Comparison of ENCODE assay signal across 9 mouse cellular contexts in the genomic region with DNA sequence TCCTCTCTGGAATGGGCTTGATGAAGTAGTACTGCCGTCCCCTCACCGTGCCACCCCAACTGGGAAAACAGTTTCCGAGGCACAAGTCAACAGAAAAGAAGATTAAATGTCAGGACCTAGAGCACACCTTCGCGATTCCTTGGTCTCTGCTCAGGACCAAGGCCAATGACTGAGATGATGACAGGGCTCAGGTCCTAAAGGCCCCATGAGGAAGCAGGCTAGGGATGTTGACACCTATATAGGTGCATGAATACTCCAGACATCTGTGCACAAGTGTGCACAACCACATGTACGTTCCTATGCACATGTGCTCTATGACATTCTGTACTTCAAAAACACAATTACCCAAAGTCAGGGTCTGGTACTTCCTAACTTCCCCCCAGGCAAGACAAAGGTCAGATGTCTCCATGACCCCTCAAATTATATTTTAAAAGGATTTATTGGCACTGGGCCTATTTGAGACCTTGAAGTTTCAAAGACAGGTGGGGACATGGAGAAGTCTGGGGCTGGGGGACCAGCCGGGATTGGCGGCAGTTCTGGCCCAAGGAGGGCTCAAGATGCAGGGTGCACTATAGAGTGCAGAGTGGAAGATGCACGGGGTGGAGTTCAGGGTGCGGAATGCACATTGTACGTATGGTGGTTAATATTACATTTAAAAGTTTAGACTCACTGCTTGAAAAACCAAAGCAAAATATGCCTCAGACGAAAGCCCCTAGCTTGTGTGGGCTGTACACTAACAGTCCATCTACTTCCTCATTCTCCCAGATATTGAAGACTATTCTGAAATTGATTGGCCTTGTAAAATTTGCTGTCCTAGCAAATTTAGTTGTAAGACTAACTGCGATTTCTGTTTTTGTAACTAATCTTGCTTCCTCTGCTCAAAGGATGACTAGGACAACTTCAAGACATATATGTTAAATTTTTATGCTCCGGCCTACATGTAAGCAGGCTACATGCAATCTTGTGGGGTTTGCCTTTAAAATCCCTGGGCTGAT. TPM values are rescaled to one million over a fixed set of nuclear protein-coding genes. Genes with fewer than 3 reads are reported as not detected.
DNase-seq lines count a peak whose midpoint lies in the region; ATAC-seq and TF ChIP-seq lines count a peak whose summit lies in the region.
"Had no signal": no experiment of that assay in that cellular context is flagged by ENCODE, and none has a peak within 500 bp of the region (broad histone marks: within the 10 kb centered on the region; RNA-seq: fewer than 3 reads in every experiment).

No protein-coding gene starts in this region.

- TF ChIP-seq CTCF in gastrocnemius, adult 2 months (IDR thresholded peaks at IDR 0.05), result no peak

- 86% methylated on average over 14 of the region's 14 CpGs for WGBS in forebrain, embryonic 10.5 days
- 83% methylated on average over 14 of the region's 14 CpGs for WGBS in liver, embryonic 11.5 days

- peak overlapping the region; percentile 97 for H3K27ac ChIP-seq in gastrocnemius, adult 2 months
- peak overlapping the region; percentile 98 for H3K27ac ChIP-seq in forebrain, embryonic 10.5 days
- H3K27ac ChIP-seq in liver, embryonic 11.5 days (ENCODE audit: low read depth, low read length), result no peak overlapping the region

- peak overlapping the region; percentile 76 for H3K9ac ChIP-seq in liver, embryonic 11.5 days (ENCODE audit: low read depth, low read length)

- H3K9me3 ChIP-seq in forebrain, embryonic 10.5 days, result no peaks in the 10 kb centered on the region
- H3K9me3 ChIP-seq in liver, embryonic 11.5 days (ENCODE audit: control insufficient read depth, low read length), result no peaks in the 10 kb centered on the region

- H3K36me3 ChIP-seq in forebrain, embryonic 10.5 days (replicated peaks), result no peaks in the 10 kb centered on the region
- no peaks in the 10 kb centered on the region for H3K36me3 ChIP-seq in liver, embryonic 11.5 days (ENCODE audit: control insufficient read depth, insufficient read depth, low read length)

- peaks cover 26% of the 10 kb centered on the region for H3K27me3 ChIP-seq in forebrain, embryonic 10.5 days (ENCODE audit: poor library complexity, severe bottlenecking)
- H3K27me3 ChIP-seq in liver, embryonic 11.5 days (replicated peaks; ENCODE audit: control insufficient read depth, insufficient read depth, low read length), result peaks cover 15% of the 10 kb centered on the region

- peak overlapping the region; percentile 83 for H3K4me2 ChIP-seq in liver, embryonic 11.5 days

- intact Hi-C loops in gastrocnemius, adult 2 months (cut with DNase I), result loop anchor here (2.0 kb wide), 1 partner anchor 57 kb away; no protein-coding TSS in a partner anchor
- intact Hi-C loops in gastrocnemius, postnatal 14 days (cut with DNase I; ENCODE audit: low total_unique reads), result no loop called here
- intact Hi-C loops in left cerebral cortex, postnatal 36 days (cut with DNase I), result no loop called here

- no peak for DNase-seq in gastrocnemius, adult 2 months
- DNase-seq in gastrocnemius, postnatal 14 days, result no peak
- peak; percentile 68 for DNase-seq in A20 (ENCODE audit: low read depth, low spot score)
- DNase-seq in forebrain, embryonic 10.5 days (ENCODE audit: extremely low spot score, low spot score), result no peak
- no peak for DNase-seq in liver, embryonic 11.5 days (ENCODE audit: low spot score)
- no peak for DNase-seq in frontal cortex, adult 2 months (ENCODE audit: extremely low spot score in 1 of 2, low spot score in 1 of 2)
- no peak for DNase-seq in left cerebral cortex, postnatal 36 days (ENCODE audit: low spot score in 2 of 2)
- DNase-seq in gastrocnemius, postnatal 4 days (ENCODE audit: low spot score in 2 of 2), result no peak

- peaks cover 41% of the 10 kb centered on the region for H3K4me1 ChIP-seq in forebrain, embryonic 10.5 days
- peaks cover 10% of the 10 kb centered on the region for H3K4me1 ChIP-seq in liver, embryonic 11.5 days (replicated peaks; ENCODE audit: control insufficient read depth, insufficient read depth, low read length)

- no peak for ATAC-seq in liver, embryonic 11.5 days (replicated peaks; ENCODE audit: low FRiP score)

- peak overlapping the region; percentile 82 for H3K4me3 ChIP-seq in gastrocnemius, adult 2 months
- peak overlapping the region; percentile 83 for H3K4me3 ChIP-seq in forebrain, embryonic 10.5 days
- H3K4me3 ChIP-seq in liver, embryonic 11.5 days (ENCODE audit: low read depth, low read length), result peak overlapping the region; percentile 60

RNA-seq across cellular contexts. Expression of a gene that starts 3.1 kb away (rescaled TPM):
- total RNA-seq in gastrocnemius, adult 2 months (2021), result 1 to 10 TPM in 1 of 2 experiments, under 1 TPM in 1; 0.59 to 2.2 TPM
- total RNA-seq in gastrocnemius, postnatal 14 days (2021), result 1 to 10 TPM; 4.2 to 5.6 TPM
- polyA plus RNA-seq in forebrain, embryonic 10.5 days (2016; fragmentation: Nextera tagmentation; extraction: Ambion mirVana), result 2.5 and 2.9 TPM in 2 replicates
- polyA plus RNA-seq in liver, embryonic 11.5 days (2014; fragmentation: Nextera tagmentation; extraction: Ambion mirVana), result 0.90 and 1.1 TPM in 2 replicates
- polyA plus RNA-seq in frontal cortex, adult 2 months (2012; rRNA removed), result 4.8 and 5.4 TPM in 2 replicates
- total RNA-seq in left cerebral cortex, postnatal 36 days (2021), result 1 to 10 TPM; 3.9 to 4.0 TPM
- total RNA-seq in gastrocnemius, postnatal 4 days (2021), result 1 to 10 TPM; 3.9 to 4.7 TPM

RNA-seq across cellular contexts. Expression of a gene that starts 6.4 kb away (rescaled TPM):
- total RNA-seq in gastrocnemius, adult 2 months (2021), result under 1 TPM; 0.31 to 0.59 TPM
- total RNA-seq in gastrocnemius, postnatal 14 days (2021), result under 1 TPM; 0.73 to 0.80 TPM
- polyA plus RNA-seq in forebrain, embryonic 10.5 days (2016; fragmentation: Nextera tagmentation; extraction: Ambion mirVana), result 1.4 TPM in 2 replicates
- 0.62 and 0.69 TPM in 2 replicates for polyA plus RNA-seq in liver, embryonic 11.5 days (2014; fragmentation: Nextera tagmentation; extraction: Ambion mirVana)
- polyA plus RNA-seq in frontal cortex, adult 2 months (2012; rRNA removed), result 130 and 138 TPM in 2 replicates
- 100 to 1,000 TPM; 586 to 632 TPM for total RNA-seq in left cerebral cortex, postnatal 36 days (2021)
- total RNA-seq in gastrocnemius, postnatal 4 days (2021), result 1 to 10 TPM; 3.0 to 3.5 TPM

RNA-seq across cellular contexts. Expression of a gene that starts 42.4 kb away (rescaled TPM):
- total RNA-seq in gastrocnemius, adult 2 months (2021), result not detected
- not detected for total RNA-seq in gastrocnemius, postnatal 14 days (2021)
- 1.2 TPM in 1 of 2 replicates, not detected in the other for polyA plus RNA-seq in forebrain, embryonic 10.5 days (2016; fragmentation: Nextera tagmentation; extraction: Ambion mirVana)
- polyA plus RNA-seq in liver, embryonic 11.5 days (2014; fragmentation: Nextera tagmentation; extraction: Ambion mirVana), result not detected in 2 replicates
- polyA plus RNA-seq in frontal cortex, adult 2 months (2012; rRNA removed), result 0.82 and 0.99 TPM in 2 replicates
- total RNA-seq in left cerebral cortex, postnatal 36 days (2021), result not detected
- total RNA-seq in gastrocnemius, postnatal 4 days (2021), result not detected
- total RNA-seq: heart, adult 18-20 months had no signal

RNA-seq across cellular contexts. Expression of a gene that starts 46.5 kb away (rescaled TPM):
- total RNA-seq in gastrocnemius, adult 2 months (2021), result not detected
- not detected for total RNA-seq in gastrocnemius, postnatal 14 days (2021)
- polyA plus RNA-seq in forebrain, embryonic 10.5 days (2016; fragmentation: Nextera tagmentation; extraction: Ambion mirVana), result 0.12 TPM in 1 of 2 replicates, not detected in the other
- not detected in 2 replicates for polyA plus RNA-seq in liver, embryonic 11.5 days (2014; fragmentation: Nextera tagmentation; extraction: Ambion mirVana)
- polyA plus RNA-seq in frontal cortex, adult 2 months (2012; rRNA removed), result not detected in 2 replicates
- not detected for total RNA-seq in left cerebral cortex, postnatal 36 days (2021)
- total RNA-seq in gastrocnemius, postnatal 4 days (2021), result not detected
- total RNA-seq: heart, adult 18-20 months had no signal

RNA-seq across cellular contexts. Expression of a gene that starts 57.1 kb away (rescaled TPM):
- total RNA-seq in gastrocnemius, adult 2 months (2021), result 1 to 10 TPM; 6.1 to 8.2 TPM
- total RNA-seq in gastrocnemius, postnatal 14 days (2021), result 10 to 100 TPM; 14.2 to 16.2 TPM
- polyA plus RNA-seq in forebrain, embryonic 10.5 days (2016; fragmentation: Nextera tagmentation; extraction: Ambion mirVana), result 197 and 209 TPM in 2 replicates
- polyA plus RNA-seq in liver, embryonic 11.5 days (2014; fragmentation: Nextera tagmentation; extraction: Ambion mirVana), result 109 and 117 TPM in 2 replicates
- 114 and 118 TPM in 2 replicates for polyA plus RNA-seq in frontal cortex, adult 2 months (2012; rRNA removed)
- 10 to 100 TPM; 70.3 to 70.5 TPM for total RNA-seq in left cerebral cortex, postnatal 36 days (2021)
- 10 to 100 TPM; 47.7 to 72.0 TPM for total RNA-seq in gastrocnemius, postnatal 4 days (2021)

Comparison
In these comparisons a context has a peak if more than half of its experiments do, and no peak if none do; other contexts are left out.
1. RNA of a gene that starts 6.4 kb away (total RNA-seq): 586 to 632 TPM in left cerebral cortex, postnatal 36 days; 3.0 to 3.5 TPM in gastrocnemius, postnatal 4 days, 0.73 to 0.80 TPM in gastrocnemius, postnatal 14 days and 0.31 to 0.59 TPM in gastrocnemius, adult 2 months; every median in the first group is over 100 times any median in the second.
2. Peak in every context shown above with its lines, with median percentiles within 50 percentile points of each other: H3K4me3 ChIP-seq.